Mouse (Mus musculus) lung, postnatal 0 days (tissue): ENCODE data around the gene Ccdc144b. TPM values are rescaled to one million over a fixed set of nuclear protein-coding genes. Genes with fewer than 3 reads are reported as not detected.
A peak's percentile ranks its signal among the peaks of the same experiment; 100 is the strongest.

Experiments
- ATAC-seq: fragments of 200-750 bp; cut with Nextera tagmentation; 2 replicates; pipeline ENCODE4 v1.8.0; 2017; ENCODE audit warnings: moderate library complexity
- DNase-seq: peaks from one replicate; pipeline ENCODE4 v3.0.0-alpha.2; 2016; ENCODE audit warnings: low spot score
- H3K27ac ChIP-seq: fragments of 300-500 bp; sonication (generic); 2 replicates; pipeline ENCODE4 v1.5.1; 2014; ENCODE audit warnings: antibody characterized with exemption, mild to moderate bottlenecking, low read length, mixed read lengths
- H3K27me3 ChIP-seq: fragments of 300-500 bp; sonication (generic); replicated peaks from 2 replicates; pipeline ENCODE4 v1.6.1; 2014; ENCODE audit warnings: low read length, mixed read lengths; ENCODE audit not compliant: insufficient read depth
- H3K36me3 ChIP-seq: fragments of 300-500 bp; sonication (generic); 2 replicates; pipeline ENCODE4 v1.6.1; 2014; ENCODE audit warnings: low read length, mixed read lengths; ENCODE audit not compliant: insufficient read depth
- H3K4me1 ChIP-seq: fragments of 300-500 bp; sonication (generic); 2 replicates; pipeline ENCODE4 v1.6.1; 2014; ENCODE audit warnings: antibody characterized with exemption, low read depth, low read length, mixed read lengths; ENCODE audit not compliant: insufficient read depth
- H3K4me2 ChIP-seq: fragments of 300-500 bp; sonication (generic); replicated peaks from 2 replicates; pipeline ENCODE4 v1.6.1; 2014; ENCODE audit warnings: low read depth, mild to moderate bottlenecking, low read length, moderate library complexity, mixed read lengths
- H3K4me3 ChIP-seq: fragments of 300-500 bp; sonication (generic); 2 replicates; pipeline ENCODE4 v1.5.1; 2014; ENCODE audit warnings: low read depth, low read length
- H3K9ac ChIP-seq: fragments of 300-500 bp; sonication (generic); replicated peaks from 2 replicates; pipeline ENCODE4 v1.6.1; 2014; ENCODE audit warnings: low read depth, mild to moderate bottlenecking
- H3K9me3 ChIP-seq: fragments of 300-500 bp; sonication (generic); 2 replicates; pipeline ENCODE4 v1.6.1; 2016; ENCODE audit warnings: low read length, mixed read lengths
- CTCF ChIP-seq: IDR thresholded peaks from 2 replicates; pipeline ENCODE4 v1.5.1; 2016; ENCODE audit warnings: antibody characterized with exemption, mild to moderate bottlenecking
- EP300 ChIP-seq: IDR thresholded peaks from 2 replicates; pipeline ENCODE4 v1.6.1; 2016; ENCODE audit warnings: antibody characterized with exemption, mild to moderate bottlenecking, control low read depth
- WGBS: fragments of 180-500 bp; shearing (Covaris S2); extraction: QIAGEN DNeasy Blood & Tissue Kit; methylation state at CpG from one replicate; pipeline ENCODE4 v1.1.7; 2014; 5-methylcytosine and 5-hydroxymethylcytosine counted together
- polyA plus RNA-seq: library from polyadenylated mRNA; unstranded; fragments of >200 nt; fragmentation: Nextera tagmentation; extraction: Ambion mirVana; gene quantifications from 2 replicates; pipeline ENCODE4 v1.2.1, GENCODE M21; 2015

Gene Ccdc144b
- polyA plus RNA-seq, 1 experiment from 2014 or later, result not detected

DNA sequence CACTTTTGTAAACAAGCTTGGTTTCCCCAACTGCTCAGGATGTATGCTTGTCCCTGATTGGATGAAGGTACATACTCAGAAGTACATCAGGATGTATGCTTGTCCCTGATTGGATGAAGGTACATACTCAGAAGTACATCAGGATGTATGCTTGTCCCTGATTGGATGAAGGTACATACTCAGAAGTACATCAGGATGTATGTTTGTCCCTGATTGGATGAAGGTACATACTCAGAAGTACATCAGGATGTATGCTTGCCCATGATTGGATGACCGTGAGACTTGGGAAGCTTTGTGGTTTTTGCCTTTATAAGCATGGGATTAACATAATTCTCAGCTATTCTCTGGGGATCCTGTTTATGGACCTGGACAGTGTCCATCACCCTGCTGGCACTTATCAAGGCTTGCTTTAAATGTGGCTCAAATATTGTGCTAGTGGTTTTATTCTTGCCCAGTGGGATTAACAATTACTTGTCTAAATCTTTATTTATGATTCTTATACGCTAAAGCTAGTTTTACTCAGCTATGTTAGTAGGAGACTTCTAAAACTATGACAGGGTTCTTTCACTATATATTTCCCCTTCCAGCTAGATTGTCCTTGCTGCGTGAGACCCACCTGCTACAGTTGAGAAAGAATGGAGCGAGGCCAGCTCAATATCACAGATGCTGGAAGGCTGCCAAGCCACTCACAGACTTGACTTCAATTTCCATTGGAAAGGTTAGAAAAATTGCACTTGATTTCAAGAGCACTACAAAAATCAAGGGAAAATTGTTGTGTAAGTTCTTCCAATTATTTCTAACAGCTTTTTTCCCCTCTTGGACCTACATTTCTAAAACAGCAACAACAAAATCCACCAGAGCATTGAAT, 49.1 kb downstream of the Ccdc144b start:
- Histone ChIP-seq H3K36me3 (no peaks in the 10 kb centered on the region), H3K9ac (no peak overlapping the region), H3K27me3 (no peaks in the 10 kb centered on the region), H3K9me3 (no peaks in the 10 kb centered on the region), H3K27ac (no peak overlapping the region), H3K4me2 (no peak overlapping the region), H3K4me1 (no peaks in the 10 kb centered on the region), H3K4me3 (no peak overlapping the region)
- TF ChIP-seq EP300, result no peak
- DNase-seq (peak; percentile 81), ATAC-seq (no peak)
- 42% methylated on average over 4 of the region's 4 CpGs for WGBS

DNA sequence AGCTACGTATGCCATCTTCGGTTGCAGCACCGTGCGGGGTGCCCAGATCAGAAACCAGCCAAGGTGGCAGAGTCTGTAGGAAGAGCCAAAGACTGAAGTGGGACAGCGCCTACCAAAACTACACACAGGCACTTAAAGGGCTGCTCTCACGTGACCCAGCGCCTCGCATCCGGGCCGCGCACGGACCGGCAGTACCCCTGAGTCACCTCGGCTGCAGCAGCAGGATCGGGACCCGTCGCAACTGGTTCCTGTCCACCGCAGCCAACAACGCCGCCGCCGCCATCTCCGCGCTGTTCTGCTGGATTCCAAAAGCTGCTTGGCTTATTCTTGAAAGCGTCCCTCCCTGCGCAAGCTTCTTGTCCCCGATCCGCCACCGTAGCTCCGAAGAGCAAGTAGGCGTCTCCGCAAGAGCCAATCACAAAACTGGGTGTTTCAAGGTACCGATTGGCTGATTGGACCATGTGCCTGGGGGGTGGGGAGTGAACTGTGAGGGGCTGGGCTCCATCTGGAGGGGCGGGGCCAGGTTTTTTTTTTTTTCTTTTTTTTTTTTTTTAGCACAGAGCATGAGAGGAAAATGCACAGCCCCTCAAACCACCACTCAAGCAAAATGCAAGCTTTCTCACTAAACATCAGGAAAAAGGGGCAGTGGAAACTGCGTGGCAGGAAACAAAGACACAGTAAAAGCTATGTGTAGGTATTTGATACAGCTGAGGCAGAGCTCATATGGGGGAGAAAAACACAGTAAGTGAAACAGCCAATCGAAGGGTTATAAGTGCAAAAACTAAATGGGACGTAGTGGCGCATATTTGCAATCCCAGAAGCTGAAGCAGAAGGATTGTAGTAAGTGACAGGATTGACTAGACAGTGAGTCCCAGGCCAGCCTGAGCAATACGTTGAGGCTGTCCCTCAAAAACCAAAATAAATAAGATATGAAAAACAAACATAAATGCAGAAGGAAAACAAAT, 52.8 kb downstream of the Ccdc144b start, which contains the start of gene Mccc1:
Gene Mccc1 (minus strand): TSS at position 404 of the 965 bp plus-strand sequence.
- H3K9me3 ChIP-seq, result no peaks in the 10 kb centered on the region
- H3K27ac ChIP-seq, result peak within 1 kb of the TSS; percentile 88
- no peaks in the 10 kb centered on the region for H3K36me3 ChIP-seq
- H3K4me2 ChIP-seq, result peak within 1 kb of the TSS; percentile 56
- TF ChIP-seq EP300, result peak; percentile 82
- TF ChIP-seq CTCF, result no peak
- WGBS, result 2% methylated on average over 37 of the region's 39 CpGs
- H3K27me3 ChIP-seq, result no peaks in the 10 kb centered on the region
- H3K4me1 ChIP-seq, result no peaks in the 10 kb centered on the region
- peak; percentile 98 for DNase-seq
- peak within 1 kb of the TSS; percentile 83 for H3K4me3 ChIP-seq
- peak within 1 kb of the TSS; percentile 72 for H3K9ac ChIP-seq
- ATAC-seq, result peak; percentile 99

DNA sequence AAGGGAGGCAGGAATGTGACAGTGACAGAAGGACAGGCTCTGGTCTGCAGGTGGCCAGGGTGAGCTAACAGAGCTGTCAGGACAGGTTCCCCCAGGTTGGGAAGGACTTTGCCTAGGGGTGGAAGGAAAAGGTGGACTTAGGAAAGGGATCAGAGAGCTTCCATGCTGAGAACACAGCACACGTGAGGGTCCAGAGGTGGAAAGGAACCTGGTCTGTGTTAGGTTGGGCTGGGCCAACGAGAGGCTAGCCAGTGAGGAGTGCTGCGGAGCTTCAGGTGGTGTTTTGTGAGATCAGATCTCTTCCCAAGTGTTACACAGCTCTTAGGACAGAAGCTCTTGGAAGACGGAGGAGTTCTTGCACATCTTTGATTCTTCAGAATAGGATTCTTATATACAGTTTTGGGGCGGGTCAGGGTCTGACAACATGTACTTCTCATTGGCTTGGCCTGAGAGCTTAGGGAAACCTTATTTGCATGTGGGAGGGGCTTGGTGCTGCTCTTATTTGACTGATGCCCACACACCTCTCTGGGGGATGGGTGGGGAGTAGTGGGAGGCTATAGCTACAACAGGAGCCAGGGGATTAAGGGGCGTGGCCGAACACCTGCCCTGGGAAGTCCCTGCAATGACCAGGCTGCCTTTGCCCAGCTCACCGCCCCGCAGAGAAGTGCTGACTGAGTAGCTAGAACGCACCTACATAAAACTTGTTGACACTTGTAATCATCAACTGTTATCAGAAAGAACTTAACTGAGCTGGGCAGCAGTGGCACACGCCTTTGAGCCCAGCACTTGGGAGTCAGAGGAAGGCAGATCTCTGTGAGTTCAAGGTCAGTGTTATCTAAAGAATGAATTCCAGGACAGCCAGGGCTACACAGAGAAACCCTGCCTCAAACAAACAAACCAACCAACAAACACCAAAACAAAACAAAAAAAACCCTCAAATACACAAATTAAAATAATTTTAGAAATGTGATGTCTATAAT, 58.5 kb downstream of the Ccdc144b start:
- WGBS, result 62% methylated on average over 11 of the region's 11 CpGs
- peaks cover 3% of the 10 kb centered on the region; the same call in 1 of the 2 replicates for H3K36me3 ChIP-seq
- H3K4me3 ChIP-seq, result no peak overlapping the region
- TF ChIP-seq EP300 (no peak), CTCF (no peak)
- no peak overlapping the region for H3K27ac ChIP-seq
- H3K4me2 ChIP-seq, result no peak overlapping the region
- H3K27me3 ChIP-seq, result no peaks in the 10 kb centered on the region
- H3K9ac ChIP-seq, result no peak overlapping the region
- no peak for DNase-seq
- H3K9me3 ChIP-seq, result no peaks in the 10 kb centered on the region
- ATAC-seq, result no peak
- no peaks in the 10 kb centered on the region for H3K4me1 ChIP-seq

GRCm38 (mm10) chr3:35990715-35991114, 62.6 kb downstream of the Ccdc144b start:
- Histone ChIP-seq H3K36me3 (peaks cover 23% of the 10 kb centered on the region; the same call in 1 of the 2 replicates), H3K27ac (no peak overlapping the region), H3K9me3 (no peaks in the 10 kb centered on the region), H3K9ac (no peak overlapping the region), H3K4me1 (no peaks in the 10 kb centered on the region), H3K27me3 (no peaks in the 10 kb centered on the region), H3K4me2 (no peak overlapping the region), H3K4me3 (no peak overlapping the region)
- ATAC-seq (no peak), DNase-seq (no peak)
- WGBS, result 94% methylated on average over 7 of the region's 7 CpGs
- TF ChIP-seq CTCF (no peak), EP300 (no peak)

GRCm38 (mm10) chr3:35988031-35988430, 65.3 kb downstream of the Ccdc144b start:
- 91% methylated on average over 6 of the region's 6 CpGs for WGBS
- Histone ChIP-seq H3K9ac (no peak overlapping the region), H3K4me2 (no peak overlapping the region), H3K4me3 (no peak overlapping the region), H3K36me3 (peaks cover 28% of the 10 kb centered on the region; the same call in 1 of the 2 replicates), H3K9me3 (no peaks in the 10 kb centered on the region), H3K4me1 (no peaks in the 10 kb centered on the region), H3K27ac (no peak overlapping the region), H3K27me3 (no peaks in the 10 kb centered on the region)
- TF ChIP-seq CTCF, result no peak
- TF ChIP-seq EP300, result no peak
- DNase-seq (no peak), ATAC-seq (no peak)
